Mouse (Mus musculus) E14TG2a.4 (cell line): ENCODE measurements at regions not wholly inside any gene's neighbourhood (a gene's known extent, or its start where the extent isn't known, plus 50 kb on each side); places are given as distances from the start of the nearest gene placed in this dataset.

ENCODE experiments used
- H3K27me3 ChIP-seq: 2 replicates; pipeline ENCODE4 v1.6.1; 2014; ENCODE audit warnings: low read length, control low read depth; ENCODE audit not compliant: insufficient read depth
- H3K36me3 ChIP-seq: 2 replicates; pipeline ENCODE4 v1.6.1; 2014; ENCODE audit warnings: low read length, control low read depth; ENCODE audit not compliant: insufficient read depth
- H3K4me1 ChIP-seq: replicated peaks from 2 replicates; pipeline ENCODE4 v1.6.1; 2014; ENCODE audit warnings: low read depth, low read length, control low read depth
- H3K4me3 ChIP-seq: replicated peaks from 2 replicates; pipeline ENCODE4 v1.5.1; 2014; ENCODE audit warnings: mild to moderate bottlenecking, low read length
- H3K9me3 ChIP-seq: 2 replicates; pipeline ENCODE4 v1.6.1; 2014; ENCODE audit warnings: low read length, control low read depth
- CTCF ChIP-seq: conservative IDR thresholded peaks from 2 replicates; pipeline ENCODE4 v1.5.1; 2014; ENCODE audit warnings: low read length
- NANOG ChIP-seq: IDR thresholded peaks from 2 replicates; pipeline ENCODE4 v1.6.1; 2014; ENCODE audit warnings: borderline replicate concordance, low read length, mixed read lengths
- POU5F1 ChIP-seq: IDR thresholded peaks from 2 replicates; pipeline ENCODE4 v1.6.1; 2014; ENCODE audit warnings: low read length, borderline replicate concordance

DNA sequence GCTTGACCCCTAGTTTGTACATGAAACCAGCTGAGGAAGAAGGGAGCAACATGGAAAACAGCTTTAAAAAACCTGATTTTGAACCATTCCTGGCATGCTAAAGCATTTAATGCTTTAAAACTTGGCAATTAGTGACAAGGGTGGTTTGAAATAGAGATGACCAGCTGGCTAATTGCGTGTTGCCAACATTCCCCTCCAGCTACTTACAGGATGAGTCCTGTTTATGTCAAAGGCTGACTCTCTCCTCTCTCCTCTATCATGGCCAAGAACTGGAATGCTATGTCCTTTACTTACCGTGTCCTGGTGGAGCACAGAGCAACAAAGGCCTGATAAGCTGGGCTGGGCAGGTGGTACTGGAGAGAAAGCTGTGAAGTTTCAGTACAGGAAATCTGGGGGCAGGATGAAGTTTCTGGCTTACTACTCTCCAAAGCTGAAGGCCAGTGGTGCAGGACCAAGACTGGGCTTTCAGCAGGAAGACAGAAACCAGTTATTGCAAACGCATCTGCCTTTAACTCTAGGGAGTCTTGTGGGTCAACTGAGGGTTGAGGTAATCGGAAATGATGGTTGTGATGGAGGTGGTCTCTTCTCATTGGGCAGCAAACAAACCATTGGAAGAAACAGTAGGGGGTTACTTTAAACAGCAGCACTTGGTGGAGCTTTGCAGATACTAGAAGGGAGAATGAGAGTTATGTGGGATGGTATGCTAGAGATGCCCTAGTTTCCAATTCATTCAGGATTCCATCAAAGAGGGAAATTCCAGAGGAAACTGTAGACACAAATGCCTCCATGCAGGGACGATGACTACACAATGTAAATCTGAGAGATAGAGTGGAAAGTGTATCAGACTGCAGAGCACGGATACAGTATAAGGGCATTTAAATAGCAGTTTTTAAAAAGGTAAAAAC is 60.7 kb upstream of the Cd28 start:
- Histone ChIP-seq H3K9me3 (peaks cover 18% of the 10 kb centered on the region; the same call in 1 of the 2 replicates), H3K4me3 (no peak overlapping the region), H3K4me1 (no peaks in the 10 kb centered on the region), H3K36me3 (no peaks in the 10 kb centered on the region), H3K27me3 (no peaks in the 10 kb centered on the region)
- TF ChIP-seq NANOG, result no peak
- no peak for TF ChIP-seq CTCF
- TF ChIP-seq POU5F1, result no peak

DNA sequence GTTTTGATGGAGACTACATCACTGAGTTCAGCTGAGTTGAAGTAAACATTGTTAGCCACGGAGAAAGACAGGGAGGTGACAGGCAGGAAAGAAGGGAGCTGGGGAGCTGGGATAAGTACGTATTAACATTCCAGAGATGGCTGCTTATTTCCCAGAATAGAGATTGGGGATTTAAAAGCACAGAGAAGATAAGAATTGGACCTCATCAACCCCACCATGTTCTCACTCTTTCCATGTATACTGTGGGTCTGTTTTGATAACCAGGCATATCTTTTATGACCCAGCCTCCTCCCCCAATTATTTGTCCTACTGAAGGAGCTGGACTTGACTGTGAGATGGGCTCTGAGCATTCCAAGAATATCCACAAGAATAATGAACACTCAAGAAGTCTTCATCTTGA is 61.4 kb upstream of the Cd28 start:
- H3K36me3 ChIP-seq, result no peaks in the 10 kb centered on the region
- TF ChIP-seq NANOG (no peak), POU5F1 (no peak), CTCF (no peak)
- H3K27me3 ChIP-seq, result no peaks in the 10 kb centered on the region
- peaks cover 18% of the 10 kb centered on the region; the same call in 1 of the 2 replicates for H3K9me3 ChIP-seq
- no peaks in the 10 kb centered on the region for H3K4me1 ChIP-seq
- H3K4me3 ChIP-seq, result no peak overlapping the region

DNA sequence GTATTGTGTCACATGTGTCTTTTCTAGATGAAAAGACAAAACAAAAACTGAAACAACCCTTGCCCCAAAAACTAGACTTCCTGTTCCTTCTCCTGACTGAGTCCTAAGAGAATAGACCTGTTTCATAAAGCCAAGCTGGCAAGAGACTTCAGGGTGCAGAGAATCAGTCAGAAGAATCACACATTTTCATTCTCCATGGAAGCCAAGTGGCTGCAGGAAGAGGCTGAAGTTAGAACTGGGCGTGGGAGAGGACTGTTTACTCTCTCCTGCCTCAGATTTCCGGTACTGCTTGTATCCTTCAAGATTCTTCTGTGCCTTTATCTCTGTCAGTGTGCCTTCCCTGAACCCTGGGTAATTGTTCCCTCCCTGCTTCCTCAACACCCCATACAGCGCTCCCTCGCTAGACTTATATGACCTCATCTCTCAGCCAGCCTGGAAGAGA is 64.0 kb upstream of the Cd28 start:
- no peak for TF ChIP-seq CTCF
- TF ChIP-seq POU5F1, result no peak
- no peak for TF ChIP-seq NANOG
- Histone ChIP-seq H3K4me1 (no peaks in the 10 kb centered on the region), H3K27me3 (no peaks in the 10 kb centered on the region), H3K4me3 (no peak overlapping the region), H3K9me3 (peaks cover 8% of the 10 kb centered on the region; the same call in 1 of the 2 replicates), H3K36me3 (no peaks in the 10 kb centered on the region)

DNA sequence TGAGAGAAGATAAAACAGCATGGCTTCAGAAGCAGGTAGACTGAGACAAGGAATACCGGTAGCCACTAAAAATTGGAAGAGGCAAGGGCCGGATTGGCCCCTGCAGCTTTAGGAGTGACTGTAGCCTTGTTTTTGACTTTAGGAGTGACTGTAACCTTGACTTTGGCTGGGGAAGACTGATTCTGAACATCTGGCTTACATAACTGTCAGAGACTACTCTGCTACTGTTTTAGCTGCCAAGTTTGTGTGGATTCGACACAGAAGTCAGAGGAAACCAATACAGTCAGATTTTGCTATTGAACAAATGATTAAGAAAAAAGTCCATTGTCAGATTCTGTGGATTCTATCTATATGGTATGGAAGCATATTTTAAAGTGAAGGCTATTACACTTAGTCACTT is 66.4 kb upstream of the Cd28 start:
- Histone ChIP-seq H3K4me3 (no peak overlapping the region), H3K4me1 (no peaks in the 10 kb centered on the region), H3K36me3 (no peaks in the 10 kb centered on the region), H3K27me3 (no peaks in the 10 kb centered on the region), H3K9me3 (peaks cover 6% of the 10 kb centered on the region; the same call in 1 of the 2 replicates)
- TF ChIP-seq CTCF (no peak), POU5F1 (no peak), NANOG (no peak)

DNA sequence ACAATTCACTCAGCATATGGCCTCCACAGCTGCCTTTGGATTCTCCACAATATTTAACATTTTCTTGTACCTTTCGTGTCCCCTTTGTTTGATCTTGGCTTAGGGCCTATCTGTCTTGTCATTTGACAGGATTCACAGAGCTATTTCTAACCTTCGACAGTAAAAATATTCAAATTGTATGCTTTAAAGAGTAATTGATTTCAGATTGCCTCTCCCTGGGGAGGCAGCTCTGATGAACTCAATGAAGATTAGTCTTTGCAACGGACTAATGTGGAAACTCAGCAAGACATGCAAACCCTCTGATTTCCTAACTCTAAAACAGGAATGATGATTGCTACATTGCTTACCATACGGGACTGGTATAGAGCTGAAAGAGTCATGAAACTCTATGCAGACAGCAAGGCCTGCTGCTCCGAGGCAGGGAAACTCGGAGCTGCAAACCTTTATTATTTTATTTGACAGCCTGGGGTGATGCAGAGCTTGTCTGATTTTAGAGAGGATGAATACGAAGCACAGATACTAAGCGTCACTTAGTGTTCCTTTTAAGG is 67.2 kb upstream of the Cd28 start:
- Histone ChIP-seq H3K4me1 (no peaks in the 10 kb centered on the region), H3K27me3 (no peaks in the 10 kb centered on the region), H3K9me3 (peaks cover 3% of the 10 kb centered on the region; the same call in 1 of the 2 replicates), H3K4me3 (no peak overlapping the region), H3K36me3 (no peaks in the 10 kb centered on the region)
- no peak for TF ChIP-seq CTCF
- TF ChIP-seq POU5F1, result no peak
- no peak for TF ChIP-seq NANOG

DNA sequence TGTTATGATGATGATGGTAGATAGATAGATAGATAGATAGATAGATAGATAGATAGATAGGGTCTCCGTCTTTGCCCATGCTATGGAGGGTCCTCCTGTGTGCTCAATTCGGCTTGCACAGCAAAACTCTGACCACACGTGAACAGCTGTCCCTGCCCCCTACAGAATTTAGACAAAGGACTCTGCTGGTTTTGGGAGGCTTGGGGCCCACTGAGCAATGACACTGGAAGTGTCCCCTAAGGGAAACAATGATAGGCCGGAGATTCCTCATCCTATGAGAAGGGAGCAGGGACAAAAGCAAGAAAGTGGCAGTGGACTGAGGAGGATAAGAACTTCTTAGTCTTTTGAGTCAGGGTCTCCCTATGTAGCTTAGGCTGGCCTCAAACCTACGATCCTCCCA is 69.8 kb upstream of the Cd28 start:
- Histone ChIP-seq H3K4me1 (no peaks in the 10 kb centered on the region), H3K4me3 (no peak overlapping the region), H3K36me3 (no peaks in the 10 kb centered on the region), H3K27me3 (no peaks in the 10 kb centered on the region), H3K9me3 (no peaks in the 10 kb centered on the region)
- no peak for TF ChIP-seq NANOG
- TF ChIP-seq POU5F1, result no peak
- no peak for TF ChIP-seq CTCF

DNA sequence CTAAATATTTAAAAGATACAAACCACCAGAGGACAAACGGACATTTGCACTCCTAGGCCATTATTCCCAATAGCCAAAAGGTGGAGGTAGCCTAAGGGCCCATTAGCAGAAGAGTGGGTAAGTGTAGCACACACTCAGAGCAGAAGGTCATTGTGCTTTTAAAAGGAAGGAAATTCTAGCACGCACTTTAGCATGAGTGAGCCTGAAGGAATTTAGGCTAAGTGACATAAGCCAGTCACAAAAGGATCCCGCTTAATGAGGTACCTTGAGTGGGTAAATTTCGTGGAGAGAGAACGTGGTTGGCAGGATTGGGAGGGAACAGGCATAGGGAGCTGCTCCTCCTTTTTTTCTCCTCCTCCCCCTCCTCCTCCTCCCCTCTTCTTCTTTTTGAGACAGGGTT is 70.4 kb upstream of the Cd28 start:
- Histone ChIP-seq H3K9me3 (no peaks in the 10 kb centered on the region), H3K36me3 (no peaks in the 10 kb centered on the region), H3K4me1 (no peaks in the 10 kb centered on the region), H3K27me3 (no peaks in the 10 kb centered on the region), H3K4me3 (no peak overlapping the region)
- TF ChIP-seq POU5F1, result no peak
- TF ChIP-seq NANOG, result no peak
- TF ChIP-seq CTCF, result no peak

DNA sequence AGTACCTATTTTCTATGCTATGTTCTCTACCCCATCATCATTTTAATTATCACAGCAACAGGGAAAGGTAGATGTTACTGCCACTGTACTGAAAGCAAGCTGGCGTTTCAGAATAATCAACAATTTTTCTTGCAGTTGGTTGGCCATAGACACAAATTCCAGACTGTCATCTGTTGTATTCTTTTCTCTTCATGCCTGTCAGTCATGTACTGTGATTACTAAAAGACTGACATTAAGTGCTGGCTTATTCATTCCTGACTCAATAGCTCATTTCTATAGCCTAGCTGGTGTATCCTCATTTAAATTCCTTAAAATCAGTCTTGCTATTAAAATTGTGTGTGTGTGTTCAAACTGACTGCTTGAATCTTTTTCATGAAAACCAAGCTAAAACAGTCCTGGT is 71.4 kb upstream of the Cd28 start:
- no peak for TF ChIP-seq CTCF
- TF ChIP-seq POU5F1, result no peak
- no peak for TF ChIP-seq NANOG
- H3K4me3 ChIP-seq, result no peak overlapping the region
- no peaks in the 10 kb centered on the region for H3K4me1 ChIP-seq
- no peaks in the 10 kb centered on the region for H3K36me3 ChIP-seq
- H3K9me3 ChIP-seq, result no peaks in the 10 kb centered on the region
- H3K27me3 ChIP-seq, result no peaks in the 10 kb centered on the region

DNA sequence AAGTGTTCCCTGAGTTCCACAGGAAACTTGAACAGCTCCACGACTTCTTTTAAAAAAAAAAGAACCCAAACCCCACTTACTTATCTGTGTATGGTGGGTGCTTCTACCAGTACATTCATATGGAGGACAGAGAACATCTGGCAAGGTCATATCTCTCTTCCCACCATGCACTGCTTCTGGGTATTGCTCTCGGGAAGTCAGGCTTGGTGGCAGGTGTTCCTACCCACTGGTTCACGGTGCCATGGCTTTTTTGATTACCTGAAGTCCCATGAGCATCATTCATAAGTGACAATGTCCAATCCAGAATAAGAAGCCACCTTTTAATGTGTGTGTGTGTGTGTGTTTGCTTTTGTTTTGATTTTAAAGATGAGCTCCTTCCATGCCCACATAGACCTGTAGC is 73.8 kb upstream of the Cd28 start:
- Histone ChIP-seq H3K27me3 (no peaks in the 10 kb centered on the region), H3K9me3 (no peaks in the 10 kb centered on the region), H3K4me1 (no peaks in the 10 kb centered on the region), H3K4me3 (no peak overlapping the region), H3K36me3 (no peaks in the 10 kb centered on the region)
- TF ChIP-seq NANOG (no peak), POU5F1 (no peak), CTCF (no peak)
